Mouse (Mus musculus): ENCODE measurements at regions not wholly inside any gene's neighbourhood (a gene's known extent, or its start where the extent isn't known, plus 50 kb on each side); places are given as distances from the start of the nearest gene placed in this dataset.
"Not testable (repeated sequence)": the region's sequence is repeated elsewhere in the genome, so short reads cannot be mapped to it uniquely, and the experiment has no call there.

- TF ChIP-seq MAFK (IDR thresholded peaks at IDR 0.05; ENCODE audit: insufficient read depth, low read depth, low read length); ZNF384 (IDR thresholded peaks at IDR 0.05; ENCODE audit: low read depth, low read length); CHD2 (IDR thresholded peaks at IDR 0.05; ENCODE audit: low read depth, low read length); HCFC1 (IDR thresholded peaks at IDR 0.05; ENCODE audit: borderline replicate concordance, insufficient read depth, low read length); ZC3H11A (IDR thresholded peaks at IDR 0.05; ENCODE audit: borderline replicate concordance, low read depth, low read length): not testable (repeated sequence)
Observed at GRCm38 (mm10) chr11:29047985-29048610, 82.4 kb upstream of the Pnpt1 start.

Data from ES-E14 (cell line).